Mouse (Mus musculus): ENCODE measurements at regions not wholly inside any gene's neighbourhood (a gene's known extent, or its start where the extent isn't known, plus 50 kb on each side); places are given as distances from the start of the nearest gene placed in this dataset.
"Not testable (repeated sequence)": the region's sequence is repeated elsewhere in the genome, so short reads cannot be mapped to it uniquely, and the experiment has no call there.

- ATAC-seq (ENCODE audit: insufficient read depth, low FRiP score, low read depth), result no peak
- no peaks in the 10 kb centered on the region for H3K9me3 ChIP-seq
- H3K36me3 ChIP-seq, result no peaks in the 10 kb centered on the region
- WGBS, result 41% methylated on average over 1 of the region's 1 CpGs
- H3K4me2 ChIP-seq, result no peak overlapping the region
- H3K4me3 ChIP-seq (replicated peaks), result no peak overlapping the region
- no peak overlapping the region for H3K9ac ChIP-seq
- no peaks in the 10 kb centered on the region for H3K27me3 ChIP-seq (replicated peaks)
- no peaks in the 10 kb centered on the region for H3K4me1 ChIP-seq
- H3K27ac ChIP-seq, result no peak overlapping the region
Measured at GRCm38 (mm10) chr5:16937840-16938239, 146.2 kb downstream of the Gm28710 start.

- no peak overlapping the region for H3K4me3 ChIP-seq (replicated peaks)
- H3K27me3 ChIP-seq (replicated peaks), result no peaks in the 10 kb centered on the region
- no peaks in the 10 kb centered on the region for H3K36me3 ChIP-seq
- H3K9me3 ChIP-seq, result no peaks in the 10 kb centered on the region
- H3K9ac ChIP-seq, result no peak overlapping the region
- WGBS, result 19% methylated on average over 1 of the region's 1 CpGs
- no peaks in the 10 kb centered on the region for H3K4me1 ChIP-seq
- no peak overlapping the region for H3K27ac ChIP-seq
- H3K4me2 ChIP-seq, result no peak overlapping the region
- ATAC-seq (ENCODE audit: insufficient read depth, low FRiP score, low read depth), result no peak
Measured at GRCm38 (mm10) chr5:16947430-16947829, 155.8 kb downstream of the Gm28710 start.

- WGBS, result 79% methylated on average over 4 of the region's 4 CpGs
- no peak overlapping the region for H3K4me2 ChIP-seq
- H3K36me3 ChIP-seq, result no peaks in the 10 kb centered on the region
- no peak overlapping the region for H3K9ac ChIP-seq
- no peak overlapping the region for H3K27ac ChIP-seq
- no peak overlapping the region for H3K4me3 ChIP-seq (replicated peaks)
- no peaks in the 10 kb centered on the region for H3K9me3 ChIP-seq
- H3K27me3 ChIP-seq (replicated peaks), result no peaks in the 10 kb centered on the region
- H3K4me1 ChIP-seq, result no peaks in the 10 kb centered on the region
- ATAC-seq (ENCODE audit: insufficient read depth, low FRiP score, low read depth), result no peak
Measured at GRCm38 (mm10) chr5:16967735-16968134, 176.1 kb downstream of the Gm28710 start.

GRCm38 (mm10) chr5:16968817-16969216 lies 177.2 kb downstream of the Gm28710 start:
- H3K27me3 ChIP-seq (replicated peaks); ATAC-seq (ENCODE audit: insufficient read depth, low FRiP score, low read depth): not testable (repeated sequence)

GRCm38 (mm10) chr5:16973206-16973896 lies 181.7 kb downstream of the Gm28710 start:
- no peak for ATAC-seq (ENCODE audit: insufficient read depth, low FRiP score, low read depth)
- H3K9ac ChIP-seq, result no peak overlapping the region
- no peak overlapping the region for H3K4me3 ChIP-seq (replicated peaks)
- H3K9me3 ChIP-seq, result no peaks in the 10 kb centered on the region
- H3K36me3 ChIP-seq, result no peaks in the 10 kb centered on the region
- H3K27me3 ChIP-seq (replicated peaks), result no peaks in the 10 kb centered on the region
- no peaks in the 10 kb centered on the region for H3K4me1 ChIP-seq
- 56% methylated on average over 1 of the region's 1 CpGs for WGBS
- no peak overlapping the region for H3K4me2 ChIP-seq
- no peak overlapping the region for H3K27ac ChIP-seq

More at GRCm38 (mm10) chr5:16968817-16969216, 177.2 kb downstream of the Gm28710 start:
- WGBS, result 71% methylated on average over 1 of the region's 1 CpGs
- not testable (repeated sequence) for H3K4me3 ChIP-seq (replicated peaks); H3K36me3 ChIP-seq; H3K9me3 ChIP-seq; H3K27ac ChIP-seq; H3K4me1 ChIP-seq; H3K4me2 ChIP-seq; H3K9ac ChIP-seq

- Histone ChIP-seq H3K27ac (no peak overlapping the region), H3K4me2 (no peak overlapping the region), H3K27me3 (replicated peaks) (no peaks in the 10 kb centered on the region), H3K9ac (no peak overlapping the region), H3K4me1 (no peaks in the 10 kb centered on the region), H3K4me3 (replicated peaks) (no peak overlapping the region), H3K9me3 (no peaks in the 10 kb centered on the region), H3K36me3 (no peaks in the 10 kb centered on the region)
- ATAC-seq (ENCODE audit: insufficient read depth, low FRiP score, low read depth), result no peak
- WGBS, result 89% methylated on average over 2 of the region's 2 CpGs
Measured at GRCm38 (mm10) chr5:16976006-16976405, 184.4 kb downstream of the Gm28710 start.

GRCm38 (mm10) chr5:16984877-16985276 lies 193.3 kb downstream of the Gm28710 start:
- Histone ChIP-seq H3K36me3 (no peaks in the 10 kb centered on the region), H3K9me3 (no peaks in the 10 kb centered on the region), H3K4me1 (no peaks in the 10 kb centered on the region), H3K4me2 (no peak overlapping the region), H3K27ac (no peak overlapping the region), H3K9ac (no peak overlapping the region), H3K4me3 (replicated peaks) (no peak overlapping the region), H3K27me3 (replicated peaks) (no peaks in the 10 kb centered on the region)
- 86% methylated on average over 2 of the region's 2 CpGs for WGBS
- no peak for ATAC-seq (ENCODE audit: insufficient read depth, low FRiP score, low read depth)

GRCm38 (mm10) chr5:16991518-16991917 lies 199.9 kb downstream of the Gm28710 start:
- Histone ChIP-seq H3K9ac (no peak overlapping the region), H3K4me3 (replicated peaks) (no peak overlapping the region), H3K27ac (no peak overlapping the region), H3K4me1 (no peaks in the 10 kb centered on the region), H3K4me2 (no peak overlapping the region), H3K27me3 (replicated peaks) (no peaks in the 10 kb centered on the region), H3K36me3 (no peaks in the 10 kb centered on the region), H3K9me3 (no peaks in the 10 kb centered on the region)
- ATAC-seq (ENCODE audit: insufficient read depth, low FRiP score, low read depth), result no peak
- 70% methylated on average over 1 of the region's 1 CpGs for WGBS

GRCm38 (mm10) chr5:16999183-16999582 lies 207.6 kb downstream of the Gm28710 start:
- Histone ChIP-seq H3K36me3 (no peaks in the 10 kb centered on the region), H3K9ac (no peak overlapping the region), H3K4me2 (no peak overlapping the region), H3K4me1 (no peaks in the 10 kb centered on the region), H3K9me3 (no peaks in the 10 kb centered on the region), H3K27me3 (replicated peaks) (no peaks in the 10 kb centered on the region), H3K4me3 (replicated peaks) (no peak overlapping the region), H3K27ac (no peak overlapping the region)
- no peak for ATAC-seq (ENCODE audit: insufficient read depth, low FRiP score, low read depth)
- 46% methylated on average over 2 of the region's 2 CpGs for WGBS

- H3K9me3 ChIP-seq, result no peaks in the 10 kb centered on the region
- ATAC-seq (ENCODE audit: insufficient read depth, low FRiP score, low read depth), result no peak
- no peak overlapping the region for H3K27ac ChIP-seq
- no peak overlapping the region for H3K4me3 ChIP-seq (replicated peaks)
- H3K4me1 ChIP-seq, result no peaks in the 10 kb centered on the region
- no peaks in the 10 kb centered on the region for H3K36me3 ChIP-seq
- no peak overlapping the region for H3K4me2 ChIP-seq
- 62% methylated on average over 3 of the region's 3 CpGs for WGBS
- H3K27me3 ChIP-seq (replicated peaks), result no peaks in the 10 kb centered on the region
- no peak overlapping the region for H3K9ac ChIP-seq
Measured at GRCm38 (mm10) chr5:17006807-17007522, 215.4 kb downstream of the Gm28710 start.

GRCm38 (mm10) chr5:17021636-17022035 lies 230.0 kb downstream of the Gm28710 start:
- Histone ChIP-seq H3K4me1 (no peaks in the 10 kb centered on the region), H3K4me3 (replicated peaks) (no peak overlapping the region), H3K9ac (no peak overlapping the region), H3K36me3 (no peaks in the 10 kb centered on the region), H3K27me3 (replicated peaks) (no peaks in the 10 kb centered on the region), H3K4me2 (no peak overlapping the region), H3K27ac (no peak overlapping the region), H3K9me3 (no peaks in the 10 kb centered on the region)
- ATAC-seq (ENCODE audit: insufficient read depth, low FRiP score, low read depth), result no peak

- no peak for ATAC-seq (ENCODE audit: insufficient read depth, low FRiP score, low read depth)
- no peaks in the 10 kb centered on the region for H3K36me3 ChIP-seq
- no peak overlapping the region for H3K4me3 ChIP-seq (replicated peaks)
- H3K4me2 ChIP-seq, result no peak overlapping the region
- 66% methylated on average over 2 of the region's 2 CpGs for WGBS
- H3K4me1 ChIP-seq, result no peaks in the 10 kb centered on the region
- H3K27ac ChIP-seq, result no peak overlapping the region
- H3K9me3 ChIP-seq, result no peaks in the 10 kb centered on the region
- no peak overlapping the region for H3K9ac ChIP-seq
- H3K27me3 ChIP-seq (replicated peaks), result no peaks in the 10 kb centered on the region
Measured at GRCm38 (mm10) chr5:17053935-17054334, 262.3 kb downstream of the Gm28710 start.
